Mouse (Mus musculus) CH12F3 (cell line): Measurements from ENCODE around the gene Nudt9.

Experiments
- in situ Hi-C: fragments of 300-500 bp; cut with MboI; formaldehyde crosslinking; loops from 2 replicates; pipeline ENCODE4 v1.14.3; 2020; ENCODE audit warnings: low sequenced_read_pairs

The Nudt9 gene

DNA sequence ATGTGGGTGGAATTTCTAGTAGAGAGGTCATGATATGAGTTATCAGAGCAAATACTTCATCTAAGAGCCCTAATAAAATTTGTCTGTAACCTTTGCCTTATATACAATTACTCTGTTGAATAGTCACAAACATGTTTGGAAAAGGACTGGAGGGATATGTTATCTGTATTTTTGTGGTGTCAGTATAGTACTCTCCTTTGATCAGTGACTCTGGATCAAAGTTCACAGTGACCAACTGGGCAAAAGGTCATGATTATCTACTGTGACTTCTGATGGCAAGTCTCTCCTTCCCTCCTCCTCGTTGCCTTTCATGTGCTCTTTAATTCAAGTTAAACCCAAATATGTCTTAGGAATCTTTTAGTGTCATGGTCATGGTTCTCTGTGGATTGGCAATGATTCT is 10.3 kb upstream of the Nudt9 start:
- in situ Hi-C loops, result no loop called here

DNA sequence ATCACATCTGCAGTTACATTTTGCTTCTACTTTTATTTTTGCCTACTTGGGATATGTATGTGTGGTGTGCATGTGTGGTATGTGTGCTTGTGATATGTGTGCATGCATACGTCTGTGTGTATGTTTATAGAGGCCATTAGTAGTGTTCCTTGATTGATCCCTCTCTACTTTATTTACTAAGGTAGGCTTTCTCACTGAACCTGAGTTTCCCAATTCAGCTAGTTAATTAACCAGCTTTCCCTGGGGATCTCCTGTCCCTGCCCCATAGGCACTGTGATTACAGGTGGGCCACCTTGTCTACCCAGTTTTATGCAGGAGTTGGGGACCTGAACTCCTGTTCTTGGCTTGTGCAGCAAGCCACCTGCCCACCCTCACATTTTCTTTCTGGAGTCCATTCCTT is 9.4 kb upstream of the Nudt9 start:
- in situ Hi-C loops, result no loop called here

DNA sequence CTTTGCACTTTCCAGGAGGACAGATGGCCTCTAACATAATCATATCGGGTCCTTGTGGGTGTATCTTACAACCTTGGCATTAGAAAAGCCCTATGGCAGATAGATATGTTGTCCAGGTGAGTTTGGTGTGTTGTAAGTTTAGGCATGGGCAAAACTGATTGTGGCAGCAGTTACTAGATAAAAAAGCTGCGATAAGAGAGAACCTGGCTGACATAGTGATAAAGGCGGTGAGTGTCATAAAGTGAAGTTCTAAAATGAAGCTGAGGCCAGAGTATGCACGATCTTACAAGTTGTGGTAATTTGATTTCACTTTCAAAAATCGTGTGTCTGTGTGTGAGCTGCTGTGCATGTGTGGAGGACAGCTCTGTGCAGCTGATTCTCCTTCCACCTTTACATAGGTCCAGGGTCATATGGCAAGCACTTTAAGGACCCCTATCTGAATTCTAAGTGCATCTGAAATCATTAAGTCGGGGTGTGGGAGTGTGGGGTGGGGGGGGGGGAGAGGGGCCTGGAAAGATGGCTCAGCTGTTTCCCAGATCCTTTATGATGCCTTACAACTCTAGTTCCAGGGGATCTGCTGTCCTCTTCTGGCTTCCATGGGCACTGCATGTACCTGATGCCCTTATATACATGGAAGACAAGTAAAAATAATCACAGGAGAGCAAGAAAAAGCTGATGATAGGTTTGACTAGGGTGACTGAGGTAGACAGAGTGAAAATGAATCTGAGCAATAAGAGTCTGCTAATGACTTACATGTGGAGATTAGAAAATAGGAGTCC is 6.8 kb upstream of the Nudt9 start:
- in situ Hi-C loops, result no loop called here

- in situ Hi-C loops, result no loop called here
These were observed 3.2 kb upstream of the Nudt9 start for GRCm38 (mm10) chr5:104042906-104043305.

DNA sequence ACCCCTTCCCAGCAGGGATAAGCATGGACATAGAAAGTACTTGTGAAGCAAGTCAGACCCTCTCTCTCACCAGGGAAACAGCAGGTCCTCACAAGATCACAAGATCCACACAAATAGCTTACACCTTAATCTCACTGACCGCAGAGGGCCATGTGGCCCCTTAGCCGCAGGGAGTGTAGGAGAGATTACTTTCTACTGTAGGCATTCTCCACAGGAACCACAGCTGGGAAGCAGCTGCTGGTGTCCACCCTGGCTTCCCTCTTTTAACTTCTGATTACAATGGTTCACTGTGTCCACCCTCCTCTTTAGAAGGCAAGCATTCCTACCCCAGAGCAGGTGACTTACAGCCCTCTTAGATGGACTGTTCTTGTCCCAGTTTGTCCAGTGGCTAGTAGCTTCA is 2.4 kb upstream of the Nudt9 start:
- in situ Hi-C loops, result no loop called here

DNA sequence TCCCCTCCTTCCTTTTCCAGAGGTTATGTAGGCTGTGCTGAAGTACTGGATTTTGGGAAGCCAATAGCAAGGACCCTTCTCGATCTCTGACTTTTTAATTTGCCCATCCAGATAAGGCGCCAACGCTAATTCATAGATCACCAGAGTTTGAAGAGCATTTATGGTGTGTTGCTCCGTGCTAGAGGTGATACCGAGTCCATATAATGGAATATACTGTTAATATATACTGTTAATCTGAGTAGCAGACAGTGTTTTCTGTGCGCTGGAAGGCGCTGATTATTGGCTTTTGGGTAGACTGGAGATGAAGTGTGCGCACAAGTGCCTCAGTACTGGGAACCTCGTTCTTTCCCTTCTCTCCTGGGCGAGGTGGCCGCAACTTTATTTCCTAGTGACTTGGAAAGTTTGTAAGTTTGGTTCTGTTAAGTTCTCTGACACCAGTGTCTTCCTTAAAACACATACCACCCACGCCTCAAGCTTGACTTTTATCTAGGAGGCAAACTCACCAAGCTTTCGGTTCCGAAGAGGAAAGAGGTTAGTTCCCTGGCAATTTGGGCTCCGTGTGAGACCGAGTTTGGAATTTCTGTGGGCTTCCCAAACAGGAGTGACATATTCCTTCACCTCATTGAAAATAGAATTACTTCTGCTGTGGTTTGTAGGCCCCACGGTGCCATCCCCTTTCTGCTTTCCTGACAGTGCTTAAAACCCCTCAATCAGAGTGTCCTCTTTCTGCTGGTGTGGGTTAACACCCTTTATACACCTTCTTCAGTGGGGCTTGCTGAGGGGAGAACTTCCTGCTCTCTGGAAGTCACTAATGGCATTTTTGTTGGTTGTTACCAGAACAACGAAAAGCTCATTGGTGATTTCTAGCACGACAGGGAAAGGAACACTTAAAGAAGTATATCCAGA is 1.3 kb downstream of the Nudt9 start:
- in situ Hi-C loops, result no loop called here

DNA sequence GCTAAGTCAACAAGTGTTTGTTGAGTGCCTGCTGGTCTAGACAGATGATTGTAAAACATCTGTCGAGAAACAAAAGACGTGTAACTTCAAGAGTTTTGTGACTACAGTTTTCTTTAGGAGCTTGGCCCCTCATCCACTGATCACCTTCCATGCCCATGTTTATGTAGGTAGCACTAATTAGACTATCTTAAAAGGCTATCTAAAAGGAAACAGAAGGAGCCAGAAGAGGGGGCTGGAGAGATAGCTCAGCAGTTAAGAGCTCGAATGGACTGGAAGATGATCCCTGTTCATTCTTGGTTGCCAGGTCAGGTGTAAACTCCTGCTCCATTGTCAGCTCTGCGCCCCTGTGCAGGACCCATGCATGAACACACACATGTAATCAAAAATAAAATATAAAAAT is 2.0 kb downstream of the Nudt9 start:
- in situ Hi-C loops, result no loop called here

GRCm38 (mm10) chr5:104052956-104053355 is 6.8 kb downstream of the Nudt9 start:
- in situ Hi-C loops, result no loop called here

- in situ Hi-C loops, result no loop called here
These were observed 8.8 kb downstream of the Nudt9 start for GRCm38 (mm10) chr5:104054938-104055337.

GRCm38 (mm10) chr5:104055816-104056215 is 9.7 kb downstream of the Nudt9 start:
- in situ Hi-C loops, result no loop called here

DNA sequence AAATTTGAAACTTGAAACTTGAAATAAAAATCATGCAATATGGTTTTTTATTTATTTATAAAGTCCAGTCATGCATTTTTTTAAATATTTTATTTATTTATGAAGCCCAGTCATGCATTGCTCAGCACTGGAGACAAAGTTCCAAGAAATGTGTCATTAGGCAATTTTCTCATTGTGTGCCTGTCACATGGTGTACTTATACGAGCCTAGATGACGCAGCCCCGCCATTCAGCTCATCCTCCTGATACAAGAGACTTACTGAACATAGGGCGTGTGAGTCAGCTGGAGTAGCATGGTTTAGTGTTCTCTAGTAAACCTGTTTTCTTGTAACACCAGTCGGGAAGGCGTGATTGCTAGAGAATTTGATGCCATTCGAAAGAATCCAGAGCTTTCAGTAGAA is 10.2 kb downstream of the Nudt9 start:
- in situ Hi-C loops, result no loop called here

- in situ Hi-C loops, result no loop called here
These were observed 11.9 kb downstream of the Nudt9 start for GRCm38 (mm10) chr5:104058021-104058420.

GRCm38 (mm10) chr5:104059628-104060027 is 13.5 kb downstream of the Nudt9 start:
- in situ Hi-C loops, result no loop called here

DNA sequence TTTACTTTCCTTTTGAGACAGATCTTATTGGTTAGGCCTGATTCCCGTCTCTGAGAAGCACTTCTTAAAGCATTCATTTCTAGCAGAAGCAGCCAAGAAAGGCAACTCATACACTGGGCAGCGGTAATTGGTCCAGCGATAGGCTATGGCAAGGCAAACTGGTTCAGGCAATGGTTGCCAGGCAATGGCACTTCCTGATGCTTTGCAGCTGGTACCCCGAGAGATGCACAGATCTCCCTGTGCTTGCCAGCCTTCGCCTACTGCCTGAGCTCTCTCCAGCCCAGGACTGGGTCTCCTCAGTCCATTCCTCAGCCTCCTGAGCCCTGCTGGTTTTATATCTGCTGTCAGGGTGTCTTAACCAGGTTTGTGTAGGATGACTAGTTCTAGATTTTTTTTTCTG is 14.3 kb downstream of the Nudt9 start:
- in situ Hi-C loops, result no loop called here

DNA sequence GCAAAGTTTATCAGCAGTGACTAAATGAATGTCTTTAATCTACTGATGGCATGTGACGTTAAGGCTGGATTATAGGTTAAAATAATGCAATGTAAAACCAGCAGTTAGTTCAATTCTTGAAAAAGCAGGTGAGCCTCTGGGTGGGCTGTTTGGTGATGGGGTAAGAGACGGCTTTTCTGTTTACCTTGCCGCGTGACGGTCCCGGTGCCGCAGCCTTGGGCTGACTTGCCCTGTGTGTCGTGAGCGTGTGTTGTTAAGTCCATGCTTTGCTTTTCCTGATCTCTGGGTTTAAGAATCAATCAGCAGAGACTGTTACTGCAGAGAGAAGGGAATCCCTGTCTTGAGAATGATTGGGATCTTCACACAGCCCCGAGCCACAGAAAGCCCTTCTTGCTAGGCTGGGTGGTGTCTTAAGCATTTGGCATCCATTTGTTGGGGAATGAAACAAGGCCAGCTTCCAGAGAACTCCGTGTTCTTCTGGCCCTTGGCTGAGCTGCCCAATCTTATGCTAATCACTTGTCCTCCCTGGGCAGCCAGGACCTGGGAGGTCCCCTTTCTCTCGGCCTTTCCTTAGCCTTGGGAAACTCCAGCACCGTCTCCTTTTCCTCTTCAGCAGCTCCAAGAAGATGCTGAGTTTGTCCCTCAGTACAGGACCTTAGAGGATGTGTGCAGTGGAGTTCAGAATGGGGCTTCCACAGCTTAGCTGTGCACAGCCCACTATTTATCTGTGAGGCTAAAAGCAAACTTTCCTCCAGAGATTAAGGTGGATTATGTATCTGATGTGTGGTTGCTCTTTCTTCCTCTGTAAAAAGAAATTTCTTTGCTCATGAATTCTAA is 16.0 kb downstream of the Nudt9 start:
- in situ Hi-C loops, result no loop called here

DNA sequence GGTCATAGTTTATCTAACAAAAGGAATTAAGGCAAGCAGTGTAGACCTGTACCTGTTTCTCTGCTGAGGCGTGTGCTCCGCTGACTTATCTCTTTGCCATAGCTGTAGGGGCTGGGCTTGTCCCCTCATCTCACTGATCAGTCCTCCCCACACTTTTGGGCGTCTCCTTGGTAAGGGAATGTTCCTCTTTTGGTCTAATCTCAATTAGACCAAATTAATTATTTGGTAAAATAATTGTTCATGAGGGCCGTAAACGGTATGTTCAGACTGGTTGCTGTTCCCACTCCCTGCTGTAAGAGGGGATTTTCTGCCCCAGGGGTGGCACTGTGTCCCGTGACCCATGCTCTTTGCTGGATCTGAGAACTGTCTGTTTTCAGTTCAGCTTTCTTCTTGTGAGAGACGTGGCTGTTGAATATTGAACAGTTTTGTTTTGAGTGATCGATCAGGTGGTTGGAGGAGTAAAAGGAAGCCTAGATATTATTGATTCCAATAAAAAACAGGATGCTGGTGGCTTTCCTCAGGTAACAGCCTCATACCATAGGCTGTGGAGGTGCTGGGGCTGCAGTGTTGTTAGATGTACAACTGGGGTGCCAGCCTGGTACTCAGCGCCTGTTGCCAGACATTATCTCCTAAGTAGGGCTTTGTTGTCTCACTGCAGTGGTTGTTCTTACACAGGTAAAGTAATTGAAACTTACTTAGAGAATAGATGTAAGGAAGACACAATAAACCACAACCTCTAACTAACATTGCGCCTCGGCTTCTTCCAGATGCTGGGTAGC is 16.9 kb downstream of the Nudt9 start:
- in situ Hi-C loops, result no loop called here

DNA sequence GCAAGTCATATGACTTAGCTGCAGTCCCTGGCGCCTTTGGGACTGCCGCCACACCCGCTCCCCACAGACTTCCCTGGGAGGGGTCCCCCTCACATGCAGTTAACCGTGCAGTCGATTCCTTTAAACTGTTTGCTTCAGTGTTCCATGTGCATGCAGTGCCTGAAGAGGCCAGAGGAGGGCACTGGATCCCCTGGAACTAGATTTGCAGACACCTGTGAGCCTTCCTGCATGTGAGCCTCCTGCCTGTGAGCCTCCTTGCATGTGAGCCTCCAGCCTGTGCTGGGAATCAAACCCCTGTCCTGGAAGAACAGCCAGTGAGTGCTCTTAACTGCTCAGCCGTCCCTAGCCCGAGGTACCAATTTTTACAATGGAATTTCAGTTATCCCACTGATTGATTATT is 22.6 kb downstream of the Nudt9 start:
- in situ Hi-C loops, result no loop called here

- in situ Hi-C loops, result no loop called here
These were observed 24.9 kb downstream of the Nudt9 start for GRCm38 (mm10) chr5:104071048-104071447.

DNA sequence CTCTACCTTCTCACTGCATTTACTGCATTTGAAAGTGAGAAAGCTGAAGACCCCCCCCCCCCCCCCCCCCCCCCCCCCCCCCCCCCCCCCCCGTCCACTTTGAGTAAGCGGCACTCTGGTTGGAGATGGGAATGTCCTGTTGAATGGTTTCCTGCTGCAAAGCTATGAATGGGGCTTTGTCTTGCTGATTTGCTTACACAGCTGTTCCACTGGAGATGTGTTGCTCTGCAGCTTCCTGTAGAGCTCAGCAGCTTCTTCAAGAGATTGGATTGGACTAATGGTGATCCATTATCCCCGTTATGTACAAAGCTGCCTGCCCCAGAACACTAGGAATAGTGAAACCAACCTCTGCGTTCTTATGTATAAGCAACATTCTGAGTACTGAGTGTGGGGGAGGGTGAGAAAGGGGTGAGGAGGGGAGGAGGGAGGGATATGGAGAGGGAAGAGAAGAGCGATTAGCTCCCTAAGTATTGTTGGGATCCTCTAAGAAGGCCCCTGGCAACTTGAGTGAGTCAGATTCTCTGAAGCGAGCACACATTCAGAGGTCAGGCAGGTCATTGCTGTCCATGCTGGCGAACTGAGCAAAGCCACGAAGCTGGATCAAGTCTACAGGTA is 26.3 kb downstream of the Nudt9 start:
- in situ Hi-C loops, result no loop called here

DNA sequence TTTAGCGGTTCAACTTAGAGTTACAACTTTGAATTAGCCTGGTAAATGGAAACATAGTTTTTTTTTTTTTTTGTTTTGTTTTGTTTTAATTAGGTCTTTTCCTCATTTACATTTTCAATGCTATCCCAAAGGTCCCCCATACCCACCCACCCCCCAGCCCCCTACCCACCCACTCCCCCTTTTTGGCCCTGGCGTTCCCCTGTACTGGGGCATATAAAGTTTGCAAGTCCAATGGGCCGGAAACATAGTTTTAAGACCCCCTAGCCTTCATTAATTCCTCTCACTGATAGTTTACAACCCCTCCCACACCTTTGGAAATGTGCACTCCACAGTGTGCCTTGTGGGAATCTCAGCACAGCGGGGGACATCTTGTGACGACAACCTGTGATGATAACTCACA is 27.5 kb downstream of the Nudt9 start:
- in situ Hi-C loops, result no loop called here
